In genomic region chr8:125183548-125184451, GRCm38 (mm10) we compare ENCODE assay signal across 8 mouse cellular contexts.
DNase-seq lines count a peak whose midpoint lies in the region; ATAC-seq lines count a peak whose summit lies in the region.

No protein-coding gene starts in this region.

- H3K4me1 ChIP-seq in midbrain, embryonic 10.5 days: peaks cover 33% of the 10 kb centered on the region
- H3K4me1 ChIP-seq in midbrain, embryonic 15.5 days: peaks cover 13% of the 10 kb centered on the region; the same call in 1 of the 2 replicates
- no peaks in the 10 kb centered on the region for H3K4me1 ChIP-seq in intestine, embryonic 15.5 days (replicated peaks)
- 0 out of 2 replicates have a peak, but pooled peaks cover 2% of the 10 kb centered on the region for H3K4me1 ChIP-seq in midbrain, embryonic 16.5 days (ENCODE audit: control insufficient read depth, insufficient read depth, low read length)

- peak overlapping the region; percentile 42 for H3K27ac ChIP-seq in midbrain, embryonic 10.5 days (replicated peaks)
- H3K27ac ChIP-seq in midbrain, embryonic 15.5 days: no peak overlapping the region
- no peak overlapping the region for H3K27ac ChIP-seq in intestine, embryonic 15.5 days
- H3K27ac ChIP-seq in midbrain, embryonic 16.5 days (ENCODE audit: low read length): no peak overlapping the region

- no peaks in the 10 kb centered on the region for H3K9me3 ChIP-seq in midbrain, embryonic 10.5 days (replicated peaks)
- H3K9me3 ChIP-seq in midbrain, embryonic 15.5 days: no peaks in the 10 kb centered on the region
- H3K9me3 ChIP-seq in intestine, embryonic 15.5 days: no peaks in the 10 kb centered on the region
- no peaks in the 10 kb centered on the region for H3K9me3 ChIP-seq in midbrain, embryonic 16.5 days (replicated peaks; ENCODE audit: control insufficient read depth, low read length, poor library complexity, severe bottlenecking)

- DNase-seq in midbrain, embryonic 10.5 days (ENCODE audit: low spot score): peak; percentile 86
- peak; percentile 91 for DNase-seq in embryo, embryonic 10.5 days (ENCODE audit: low spot score)
- peak; percentile 75 to 80 for DNase-seq in gastrocnemius, postnatal 36 days
- DNase-seq in left cerebral cortex, postnatal 14 days (ENCODE audit: low spot score in 2 of 2): peak; percentile 77 to 84
- peak; percentile 43 to 79 for DNase-seq in spleen, adult 18-20 months

- ATAC-seq in midbrain, embryonic 15.5 days (replicated peaks): no peak; the same call in 1 of the 2 replicates
- ATAC-seq in intestine, embryonic 15.5 days: peak; percentile 62; the same call in 1 of the 2 replicates
- ATAC-seq in midbrain, embryonic 16.5 days: peak; percentile 62

- WGBS in midbrain, embryonic 10.5 days: 24% methylated on average over 17 of the region's 17 CpGs
- WGBS in midbrain, embryonic 15.5 days: 17% methylated on average over 17 of the region's 17 CpGs
- 17% methylated on average over 17 of the region's 17 CpGs for WGBS in intestine, embryonic 15.5 days
- WGBS in midbrain, embryonic 16.5 days: 23% methylated on average over 17 of the region's 17 CpGs

- H3K27me3 ChIP-seq in midbrain, embryonic 10.5 days (ENCODE audit: low read depth, poor library complexity, severe bottlenecking): peaks cover 33% of the 10 kb centered on the region
- H3K27me3 ChIP-seq in midbrain, embryonic 15.5 days (replicated peaks): peaks cover 7% of the 10 kb centered on the region
- no peaks in the 10 kb centered on the region for H3K27me3 ChIP-seq in intestine, embryonic 15.5 days (replicated peaks)
- peaks cover 4% of the 10 kb centered on the region; the same call in 1 of the 2 replicates for H3K27me3 ChIP-seq in midbrain, embryonic 16.5 days (ENCODE audit: control insufficient read depth, insufficient read depth, low read depth, low read length)

- no peak overlapping the region for H3K4me2 ChIP-seq in midbrain, embryonic 15.5 days
- no peak overlapping the region for H3K4me2 ChIP-seq in intestine, embryonic 15.5 days (replicated peaks)
- no peak overlapping the region for H3K4me2 ChIP-seq in midbrain, embryonic 16.5 days (ENCODE audit: low read length)

- intact Hi-C loops in gastrocnemius, postnatal 36 days (cut with DNase I): loop anchor here (1.0 to 10.0 kb wide), 3 partner anchors 261 to 687 kb away; partner anchors contain the start of gene Sipa1l2
- intact Hi-C loops in left cerebral cortex, postnatal 14 days (cut with DNase I): loop anchor here (2.0 kb wide), 1 partner anchor 385 kb away; the partner anchor contains the start of gene Sipa1l2

- no peaks in the 10 kb centered on the region for H3K36me3 ChIP-seq in midbrain, embryonic 10.5 days
- no peaks in the 10 kb centered on the region for H3K36me3 ChIP-seq in midbrain, embryonic 15.5 days (replicated peaks)
- no peaks in the 10 kb centered on the region for H3K36me3 ChIP-seq in intestine, embryonic 15.5 days
- no peaks in the 10 kb centered on the region for H3K36me3 ChIP-seq in midbrain, embryonic 16.5 days (ENCODE audit: control insufficient read depth, insufficient read depth, low read length)

- H3K9ac ChIP-seq in midbrain, embryonic 15.5 days: no peak overlapping the region
- no peak overlapping the region for H3K9ac ChIP-seq in intestine, embryonic 15.5 days
- no peak overlapping the region for H3K9ac ChIP-seq in midbrain, embryonic 16.5 days (ENCODE audit: low read depth, low read length)

- no peak overlapping the region for H3K4me3 ChIP-seq in midbrain, embryonic 10.5 days
- H3K4me3 ChIP-seq in midbrain, embryonic 15.5 days: no peak overlapping the region
- H3K4me3 ChIP-seq in intestine, embryonic 15.5 days (replicated peaks): no peak overlapping the region
- H3K4me3 ChIP-seq in midbrain, embryonic 16.5 days (ENCODE audit: low read depth, low read length): no peak overlapping the region
